Mouse (Mus musculus): Measurements from ENCODE around the gene Dhx58.

GRCm38 (mm10) chr11:100719312-100719711 lies 15.2 kb upstream of the Dhx58 start:
- TF ChIP-seq POLR2A (IDR thresholded peaks at IDR 0.05; ENCODE audit: low read depth, low read length), result no peak
- no peak for TF ChIP-seq CTCF (IDR thresholded peaks at IDR 0.05; ENCODE audit: extremely low read depth, insufficient read depth, insufficient read length, insufficient replicate concordance)

Data from spleen, adult 2 months (tissue).